In the genomic region with DNA sequence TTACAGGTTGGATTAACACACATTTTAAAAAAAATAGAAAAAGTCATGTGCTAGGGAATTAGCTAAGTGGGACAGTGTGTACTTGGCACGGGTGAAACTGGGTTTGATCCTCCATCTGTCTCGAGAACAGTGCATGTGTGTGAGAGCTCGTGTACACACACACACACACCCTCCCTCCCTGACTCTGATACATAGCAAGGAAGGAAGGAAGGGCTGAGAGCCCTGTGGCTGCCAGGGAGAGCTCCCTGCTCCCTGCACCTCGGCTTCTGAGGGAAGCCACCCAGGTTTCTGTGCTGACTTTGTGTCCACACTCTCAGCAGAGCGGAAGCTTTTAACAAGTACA, we compare ENCODE assay signal across 8 mouse cellular contexts.
A peak's percentile ranks its signal among the peaks of the same experiment; 100 is the strongest.
DNase-seq lines count a peak whose midpoint lies in the region; ATAC-seq lines count a peak whose summit lies in the region.
"Had no signal": no experiment of that assay in that cellular context is flagged by ENCODE, and none has a peak within 500 bp of the region (broad histone marks: within the 10 kb centered on the region; RNA-seq: fewer than 3 reads in every experiment).

No protein-coding gene starts in this region.

- DNase-seq in CD4-positive helper T cell, adult 2 months (ENCODE audit: low read depth, low spot score), result peak; percentile 32
- peak; percentile 46 for DNase-seq in R1 (ENCODE audit: low read depth, low spot score)
- peak; percentile 59 for DNase-seq in forebrain, embryonic 11.5 days (ENCODE audit: low spot score)
- peak; percentile 75 for DNase-seq in skeletal muscle tissue, adult 2 months (ENCODE audit: low read depth, low spot score)
- no peak for DNase-seq in thymus, postnatal 0 days (ENCODE audit: low spot score)

- no peaks in the 10 kb centered on the region for H3K36me3 ChIP-seq in forebrain, embryonic 11.5 days (ENCODE audit: control insufficient read depth, insufficient read depth, low read length)
- H3K36me3 ChIP-seq in hindbrain, embryonic 16.5 days (ENCODE audit: control insufficient read depth, insufficient read depth, low read length), result no peaks in the 10 kb centered on the region
- no peaks in the 10 kb centered on the region for H3K36me3 ChIP-seq in lung, embryonic 15.5 days

- H3K27ac ChIP-seq in forebrain, embryonic 11.5 days (ENCODE audit: low read depth, low read length), result peak overlapping the region; percentile 57
- H3K27ac ChIP-seq in hindbrain, embryonic 16.5 days (ENCODE audit: low read depth, low read length), result no peak overlapping the region; the same call in 1 of the 2 replicates
- H3K27ac ChIP-seq in lung, embryonic 15.5 days, result peak overlapping the region; percentile 90

- H3K9me3 ChIP-seq in forebrain, embryonic 11.5 days (ENCODE audit: control insufficient read depth, low read length), result no peaks in the 10 kb centered on the region
- H3K9me3 ChIP-seq in hindbrain, embryonic 16.5 days (ENCODE audit: control insufficient read depth, low read length), result no peaks in the 10 kb centered on the region
- no peaks in the 10 kb centered on the region for H3K9me3 ChIP-seq in lung, embryonic 15.5 days

- ATAC-seq in forebrain, embryonic 11.5 days (replicated peaks; ENCODE audit: low FRiP score), result peak; percentile 47; the same call in 1 of the 2 replicates
- ATAC-seq in hindbrain, embryonic 16.5 days, result peak; percentile 62
- ATAC-seq in lung, embryonic 15.5 days (ENCODE audit: borderline replicate concordance, extremely low read depth, low FRiP score, low TSS enrichment), result peak; percentile 73; the same call in 1 of the 2 replicates

- no peak overlapping the region; the same call in 1 of the 2 replicates for H3K9ac ChIP-seq in forebrain, embryonic 11.5 days (ENCODE audit: low read length)
- H3K9ac ChIP-seq in hindbrain, embryonic 16.5 days (ENCODE audit: low read depth, low read length), result no peak overlapping the region
- no peak overlapping the region for H3K9ac ChIP-seq in lung, embryonic 15.5 days

- no peak overlapping the region for H3K4me3 ChIP-seq in forebrain, embryonic 11.5 days (ENCODE audit: low read depth, low read length)
- H3K4me3 ChIP-seq in hindbrain, embryonic 16.5 days (ENCODE audit: low read length), result no peak overlapping the region
- no peak overlapping the region for H3K4me3 ChIP-seq in lung, embryonic 15.5 days
- H3K4me3 ChIP-seq: erythroblast, embryonic 14.5 days had no signal

- peak overlapping the region; percentile 45; the same call in 1 of the 2 replicates for H3K4me2 ChIP-seq in forebrain, embryonic 11.5 days (ENCODE audit: low read depth, low read length, severe bottlenecking)
- peak overlapping the region; percentile 59 for H3K4me2 ChIP-seq in hindbrain, embryonic 16.5 days (ENCODE audit: low read length)
- peak overlapping the region; percentile 44 for H3K4me2 ChIP-seq in lung, embryonic 15.5 days

- peaks cover 7% of the 10 kb centered on the region; the same call in 1 of the 2 replicates for H3K4me1 ChIP-seq in forebrain, embryonic 11.5 days (replicated peaks; ENCODE audit: control insufficient read depth, insufficient read depth, low read length)
- peaks cover 18% of the 10 kb centered on the region for H3K4me1 ChIP-seq in hindbrain, embryonic 16.5 days (ENCODE audit: control insufficient read depth, insufficient read depth, low read depth, low read length)
- H3K4me1 ChIP-seq in lung, embryonic 15.5 days, result peaks cover 36% of the 10 kb centered on the region

- WGBS in forebrain, embryonic 11.5 days, result 2% methylated on average over 5 of the region's 5 CpGs
- 12% methylated on average over 5 of the region's 5 CpGs for WGBS in hindbrain, embryonic 16.5 days
- 7% methylated on average over 5 of the region's 5 CpGs for WGBS in lung, embryonic 15.5 days

- H3K27me3 ChIP-seq in forebrain, embryonic 11.5 days (ENCODE audit: control insufficient read depth, insufficient read depth, low read length), result no peaks in the 10 kb centered on the region
- no peaks in the 10 kb centered on the region for H3K27me3 ChIP-seq in hindbrain, embryonic 16.5 days (replicated peaks; ENCODE audit: control insufficient read depth, insufficient read depth, low read length)
- no peaks in the 10 kb centered on the region for H3K27me3 ChIP-seq in lung, embryonic 15.5 days
